Mouse (Mus musculus) induced T-regulatory cell, adult 2 months (primary cell): ENCODE results near the gene 2210011C24Rik.
"Not testable (repeated sequence)": the region's sequence is repeated elsewhere in the genome, so short reads cannot be mapped to it uniquely, and the experiment has no call there.

Experiments
- DNase-seq: peaks from one replicate; pipeline ENCODE4 v3.0.0-alpha.2; 2012; ENCODE audit warnings: low read depth

Gene 2210011C24Rik

DNA sequence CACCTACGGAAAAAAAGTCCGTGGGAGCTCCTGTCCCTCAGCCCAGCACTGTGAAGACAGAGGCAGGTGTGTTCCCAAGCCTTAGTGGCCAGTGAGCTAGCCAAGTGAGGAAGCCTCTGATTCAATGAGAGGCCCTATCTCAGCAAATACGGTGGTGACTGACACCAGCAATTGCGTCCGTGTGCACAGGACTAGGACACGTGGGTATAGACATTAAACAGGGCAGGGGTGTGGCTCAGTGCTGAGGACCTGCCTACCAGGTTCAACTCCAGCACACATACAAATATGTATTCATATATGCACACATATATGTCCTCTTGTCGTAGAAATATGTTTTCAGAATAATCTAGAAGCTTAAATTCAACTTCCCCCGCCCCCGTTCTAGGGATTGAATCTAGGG is 7.8 kb upstream of the 2210011C24Rik start:
- DNase-seq = no peak

DNA sequence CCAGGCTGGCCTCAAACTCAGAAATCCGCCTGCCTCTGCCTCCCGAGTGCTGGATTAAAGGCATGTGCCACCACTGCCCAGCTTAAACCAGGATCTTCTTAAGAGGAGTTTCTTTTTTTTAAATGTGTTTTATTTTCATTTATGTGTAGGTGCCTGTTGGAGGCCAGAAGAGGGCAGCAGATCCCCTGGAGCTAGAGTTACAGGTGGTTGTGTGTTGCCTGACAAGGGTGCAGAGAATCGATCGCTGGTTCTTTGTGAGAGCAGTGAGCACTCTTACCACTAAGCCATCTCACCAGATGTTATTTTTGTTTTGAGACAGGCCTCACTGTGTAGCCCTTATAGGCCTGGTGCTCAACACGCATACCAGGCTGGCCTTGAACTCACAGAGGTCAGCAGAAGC is 3.9 kb upstream of the 2210011C24Rik start:
- DNase-seq = no peak

DNA sequence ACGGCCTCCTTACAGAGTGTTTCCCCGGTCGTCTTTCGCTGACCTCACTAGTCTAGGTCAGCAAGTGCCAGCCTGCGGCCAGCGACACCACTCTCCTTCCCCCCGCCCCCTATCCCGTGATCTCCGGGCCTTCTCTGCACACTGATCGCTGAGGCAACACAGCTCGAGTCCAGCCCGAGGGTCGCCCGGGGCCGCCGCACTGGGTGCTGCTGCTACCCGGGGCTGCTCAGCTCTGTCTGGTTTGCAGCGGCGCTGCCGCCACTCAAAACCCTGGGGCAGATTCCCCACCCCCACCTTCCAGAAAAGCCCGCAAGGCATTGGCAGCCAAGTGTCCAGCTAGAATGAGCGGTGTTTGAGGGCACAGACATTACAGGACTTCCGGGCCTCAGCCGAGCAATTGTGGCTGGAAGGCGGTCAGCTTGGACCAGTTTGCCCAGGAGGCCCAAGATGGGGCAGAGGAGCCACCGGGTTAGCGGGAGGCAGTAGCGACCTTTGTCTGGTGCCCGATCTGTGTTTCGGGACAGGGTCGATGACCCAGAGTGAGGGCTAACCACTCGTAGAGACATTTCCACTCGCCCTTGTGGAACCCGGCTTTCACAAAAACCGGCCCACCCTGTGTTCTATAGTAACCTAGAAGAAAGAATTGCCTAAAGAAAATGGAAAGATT is 661 bp upstream of the 2210011C24Rik start:
- no peak for DNase-seq

DNA sequence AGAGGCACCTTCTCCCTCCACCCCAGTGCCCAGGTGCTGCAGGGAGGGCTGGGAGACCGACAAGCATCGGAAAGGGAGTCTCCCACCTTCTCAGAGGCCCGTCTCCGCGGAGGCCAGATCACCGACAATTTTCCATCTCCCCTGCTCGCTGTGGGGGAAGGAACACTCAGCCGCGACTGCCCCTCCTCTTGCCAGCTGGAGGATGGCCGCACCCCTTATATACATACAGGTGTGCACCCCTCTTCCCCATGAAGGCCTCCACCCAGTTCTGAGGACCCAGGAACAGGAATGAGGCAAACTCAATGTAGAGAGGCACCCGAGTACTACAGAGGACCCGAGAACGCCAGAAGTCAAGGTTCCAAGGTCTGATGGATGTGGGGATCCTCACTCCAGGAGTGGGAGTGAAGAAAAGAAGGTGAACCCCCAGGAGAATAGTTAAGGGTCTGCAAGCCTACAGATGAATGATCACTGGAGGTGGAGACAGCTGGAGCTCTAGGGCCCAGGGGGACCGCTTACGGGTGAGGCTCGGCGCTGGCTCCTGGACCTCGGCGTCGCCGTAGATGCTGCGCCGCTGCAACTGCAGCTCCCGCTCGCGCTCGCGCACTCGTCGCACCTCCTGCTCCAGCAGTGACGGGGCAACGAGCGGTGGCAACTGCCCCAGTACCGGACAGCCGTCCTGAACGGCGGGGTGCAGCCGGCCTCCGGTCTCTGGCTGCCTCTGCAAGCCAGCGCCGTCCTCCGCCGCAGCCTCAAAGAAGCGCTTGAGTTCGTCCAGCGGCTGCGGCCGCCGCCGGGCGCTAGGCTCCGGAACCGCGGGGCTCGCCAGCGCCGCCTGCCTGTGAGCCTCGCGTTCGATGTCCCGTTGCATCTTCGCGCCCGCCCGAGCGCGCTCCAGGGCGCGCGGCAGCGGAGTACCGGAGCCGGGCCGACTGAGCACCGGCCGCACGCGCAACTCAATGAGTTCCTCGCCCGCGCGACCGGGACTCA is 1.1 kb downstream of the 2210011C24Rik start:
- peak; percentile 87 for DNase-seq

DNA sequence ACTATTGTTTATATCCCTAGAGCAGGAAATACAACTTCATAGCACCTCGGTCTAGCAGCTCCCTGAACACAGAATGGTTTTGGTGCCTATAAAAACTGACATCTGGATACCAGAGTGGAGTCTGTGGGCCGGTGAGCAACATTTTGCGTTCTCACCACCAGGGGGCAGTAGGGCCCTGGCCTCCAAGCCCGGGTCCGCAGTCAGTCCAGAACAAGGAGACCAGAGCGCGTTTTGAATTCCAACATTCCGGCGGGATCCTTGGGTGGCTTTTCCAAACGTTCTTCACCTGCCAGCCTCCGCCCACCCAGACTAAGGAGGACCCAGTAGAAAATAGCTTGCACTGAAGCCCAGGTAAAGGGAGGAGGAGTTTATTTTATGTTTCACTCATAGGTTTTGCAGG is 2.1 kb downstream of the 2210011C24Rik start:
- DNase-seq = peak; percentile 88

DNA sequence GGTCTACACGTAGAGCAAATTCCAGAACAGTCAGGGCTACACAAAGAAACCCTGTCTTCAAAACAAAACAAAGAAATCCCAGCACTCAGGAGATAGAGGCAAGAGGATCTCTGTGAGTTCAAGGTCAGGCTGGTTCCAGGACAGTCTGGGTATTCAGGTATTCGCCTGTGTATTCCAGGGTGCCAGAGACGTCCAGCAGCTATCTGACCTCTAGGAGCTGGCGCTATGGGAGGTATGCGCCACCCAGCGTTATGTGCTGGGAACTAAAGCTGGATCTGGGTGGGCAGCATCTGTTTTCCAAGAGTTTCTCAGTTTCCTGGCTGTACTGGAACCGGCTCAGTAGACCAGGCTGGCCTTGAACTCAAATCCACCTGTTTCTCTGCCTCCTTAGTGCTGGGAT is 3.6 kb downstream of the 2210011C24Rik start:
- no peak for DNase-seq

DNA sequence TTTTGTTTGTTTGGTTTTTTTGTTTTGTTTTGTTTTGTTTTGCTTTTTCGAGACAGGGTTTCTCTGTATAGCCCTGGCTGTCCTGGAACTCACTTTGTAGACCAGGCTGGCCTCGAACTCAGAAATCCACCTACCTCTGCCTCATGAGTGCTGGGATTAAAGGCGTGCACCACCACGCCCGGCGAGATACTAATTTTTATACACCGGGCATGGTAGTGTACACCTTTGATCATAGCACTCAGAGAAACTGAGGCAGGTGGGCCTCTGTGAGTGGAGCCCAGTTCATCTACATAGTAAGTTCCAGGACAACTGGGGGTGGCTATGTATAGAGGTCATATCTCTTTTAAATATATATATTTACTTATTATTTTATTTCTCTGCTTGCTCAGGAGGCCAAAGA is 6.5 kb downstream of the 2210011C24Rik start:
- DNase-seq = not testable (repeated sequence)

DNA sequence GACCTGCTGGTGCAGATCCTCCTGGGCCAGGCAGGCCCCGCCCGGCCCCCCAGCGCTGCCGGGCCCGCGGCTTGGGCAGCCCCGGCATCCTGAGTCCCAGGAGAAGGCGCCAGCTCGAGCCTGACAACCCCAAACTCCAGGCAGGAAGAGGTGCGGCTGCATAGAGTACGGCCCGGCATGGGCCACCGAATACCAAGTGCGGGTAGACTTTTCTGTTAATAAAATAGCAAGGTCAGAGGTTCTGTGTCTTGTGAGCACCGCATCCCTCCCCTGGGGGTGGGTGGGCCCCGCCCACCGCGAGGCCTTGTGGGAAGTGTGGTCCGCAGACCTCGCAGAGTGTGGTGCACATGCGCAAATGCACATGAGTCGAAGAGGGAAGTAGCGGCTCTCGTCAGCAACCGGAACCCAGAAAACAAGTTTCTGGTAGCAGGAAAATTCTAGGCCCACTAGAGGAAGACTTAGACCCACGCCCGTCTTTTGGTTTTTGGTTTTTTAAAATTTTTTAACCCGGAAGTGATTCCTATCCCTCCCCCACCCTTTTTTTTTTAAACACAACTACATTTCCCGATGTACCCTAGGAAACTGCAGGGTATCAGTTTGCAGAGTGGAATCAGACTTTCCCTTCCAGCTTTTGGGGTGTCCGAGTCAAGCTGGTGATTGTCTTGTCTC is 7.3 kb downstream of the 2210011C24Rik start:
- peak; percentile 98 for DNase-seq

DNA sequence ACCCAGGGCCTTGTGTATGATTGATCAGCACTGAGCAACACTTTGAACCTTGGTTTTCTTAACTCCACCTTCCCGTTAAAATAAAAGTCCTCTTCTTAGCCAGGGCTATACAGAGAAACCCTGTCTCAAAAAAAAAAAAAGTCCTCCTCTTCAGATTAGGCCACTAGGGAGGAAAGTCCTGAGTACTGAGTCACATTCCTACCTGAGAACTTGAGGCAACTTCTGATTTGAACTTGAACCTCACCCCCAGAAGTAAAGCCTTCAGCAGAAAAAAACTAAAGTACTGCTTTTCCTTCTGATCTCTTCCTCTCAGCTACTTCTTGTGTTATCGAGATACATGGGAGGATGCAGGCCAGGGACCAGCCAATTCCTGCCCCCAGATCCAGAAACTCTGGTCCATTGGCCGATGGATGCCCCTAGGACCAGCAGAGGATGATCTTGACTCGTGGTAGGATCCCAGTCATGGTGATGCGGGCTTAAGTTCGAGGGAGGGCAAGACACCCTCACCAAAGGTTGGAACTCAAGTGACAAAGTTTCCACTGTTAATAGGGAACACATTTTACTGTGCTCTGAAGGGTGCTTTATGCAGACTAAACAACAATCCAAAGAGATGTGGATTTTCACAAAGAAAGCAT is 8.2 kb downstream of the 2210011C24Rik start:
- DNase-seq = no peak

DNA sequence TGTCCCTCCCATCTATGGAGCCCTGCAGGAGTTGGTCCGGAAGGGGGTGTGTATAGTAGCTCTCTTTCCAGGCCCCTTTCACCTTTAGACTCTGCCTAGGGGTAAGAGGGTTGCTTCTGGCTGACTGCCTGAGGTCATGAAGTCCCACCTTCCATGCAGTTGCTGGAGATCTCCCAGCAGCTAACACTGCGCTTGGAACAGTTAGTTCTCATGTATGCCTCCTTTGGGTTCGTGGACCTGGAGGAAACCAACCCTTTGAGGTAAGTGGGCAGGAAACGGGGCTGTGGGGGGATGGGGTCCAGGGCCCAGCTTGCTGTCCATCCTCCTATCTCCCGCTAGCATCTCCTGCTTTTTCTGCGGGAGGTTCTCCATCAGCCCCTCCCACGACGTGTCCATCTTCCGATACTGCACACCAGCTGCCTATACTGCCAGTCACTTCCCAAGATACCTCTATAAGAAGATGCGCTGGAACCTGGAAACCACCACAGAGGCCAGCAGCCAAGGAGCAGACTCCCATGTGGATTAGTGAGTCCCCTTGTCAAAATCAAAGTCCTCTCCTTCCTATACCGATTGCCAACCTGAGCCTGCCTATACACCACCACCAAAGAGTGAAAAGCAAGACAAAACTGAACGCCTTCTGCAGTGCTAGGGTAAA is 8.9 kb downstream of the 2210011C24Rik start:
- DNase-seq = no peak

DNA sequence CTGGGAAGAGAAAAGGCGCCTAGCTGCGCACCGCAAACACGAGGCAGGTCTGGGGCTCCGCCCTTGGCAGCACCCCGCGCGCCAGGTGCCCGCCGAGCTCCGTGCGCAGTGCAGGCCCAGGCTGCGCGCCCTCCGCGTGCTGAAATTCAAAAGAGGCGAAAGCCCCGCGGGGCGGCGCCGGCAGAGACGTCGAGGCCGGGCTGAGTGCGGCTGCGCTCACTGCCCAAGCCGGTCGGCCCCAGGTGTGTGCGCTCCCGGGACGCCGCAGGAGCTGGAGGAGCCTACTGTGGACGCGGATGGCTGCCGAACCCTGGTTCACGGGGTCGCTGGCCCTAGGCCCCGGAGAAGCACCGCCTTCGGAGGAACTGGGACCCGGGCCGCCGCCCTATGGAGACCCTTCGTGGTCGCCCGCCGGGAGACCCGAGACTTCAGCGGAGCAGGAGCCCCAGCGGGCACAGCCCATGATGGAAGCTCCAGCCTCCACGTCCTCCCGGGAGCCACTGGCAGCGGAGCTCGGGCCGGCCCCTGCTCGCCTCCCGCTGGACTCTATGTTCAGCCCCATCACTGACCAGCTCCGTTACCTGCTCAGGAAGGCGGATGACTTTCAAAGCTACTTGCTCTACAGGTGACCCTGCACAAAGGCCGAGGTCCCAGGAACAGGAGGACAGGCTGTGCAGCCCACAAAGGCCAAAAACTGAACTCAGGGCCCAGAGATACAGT is 10.5 kb downstream of the 2210011C24Rik start, which contains the start of gene 1700067K01Rik:
TSS of gene 1700067K01Rik (plus strand) at position 222 of the 720 bp plus-strand sequence.
- DNase-seq = no peak

DNA sequence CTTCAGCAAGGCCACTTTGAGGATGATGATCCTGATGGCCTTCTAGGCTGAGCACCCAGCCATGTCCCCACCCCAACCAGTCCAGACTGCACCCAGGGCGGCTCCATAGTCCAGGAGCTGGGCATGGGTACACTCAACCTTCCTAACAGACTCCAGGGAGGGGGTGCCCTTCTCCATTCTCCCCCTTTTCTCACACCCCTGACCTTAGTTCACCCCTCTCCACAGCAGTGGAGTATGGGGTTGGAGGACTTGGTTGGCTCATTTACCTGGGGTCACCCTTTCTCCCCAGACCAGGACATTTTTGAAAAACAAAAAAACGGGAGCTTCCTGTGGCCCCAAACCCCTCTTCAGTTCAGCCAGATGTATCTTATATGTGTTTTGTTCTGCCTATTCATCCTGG is 12.1 kb downstream of the 2210011C24Rik start:
- no peak for DNase-seq

DNA sequence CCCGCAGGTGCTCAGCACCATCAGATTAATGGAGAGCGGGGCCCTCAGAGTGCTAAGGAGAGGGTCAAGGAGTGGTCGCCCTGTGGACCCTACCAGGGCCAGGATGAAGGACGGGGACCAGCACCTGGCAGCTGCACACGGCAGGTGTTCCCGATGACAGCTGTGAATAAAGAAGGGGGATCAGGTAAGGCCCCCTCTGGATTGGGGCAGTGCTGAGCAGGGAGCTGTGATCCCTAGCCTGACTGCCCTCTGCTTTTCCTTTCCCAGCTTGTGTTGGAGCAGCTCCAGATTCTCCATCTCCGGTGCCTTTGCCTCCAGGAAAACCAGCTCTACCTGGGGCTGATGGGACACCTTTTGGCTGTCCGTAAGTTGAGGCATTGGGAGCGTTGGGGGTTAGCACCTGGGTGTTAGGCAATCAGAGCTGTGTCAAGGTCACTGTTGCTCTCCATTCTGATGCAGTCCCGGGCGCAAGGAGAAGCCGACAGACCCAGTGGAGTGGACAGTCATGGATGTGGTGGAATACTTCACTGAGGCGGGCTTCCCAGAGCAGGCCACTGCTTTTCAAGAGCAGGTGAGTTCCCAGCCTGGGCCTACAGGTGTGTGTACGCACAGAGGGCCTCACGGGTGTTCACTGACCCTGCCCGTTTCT is 12.8 kb downstream of the 2210011C24Rik start:
- no peak for DNase-seq

DNA sequence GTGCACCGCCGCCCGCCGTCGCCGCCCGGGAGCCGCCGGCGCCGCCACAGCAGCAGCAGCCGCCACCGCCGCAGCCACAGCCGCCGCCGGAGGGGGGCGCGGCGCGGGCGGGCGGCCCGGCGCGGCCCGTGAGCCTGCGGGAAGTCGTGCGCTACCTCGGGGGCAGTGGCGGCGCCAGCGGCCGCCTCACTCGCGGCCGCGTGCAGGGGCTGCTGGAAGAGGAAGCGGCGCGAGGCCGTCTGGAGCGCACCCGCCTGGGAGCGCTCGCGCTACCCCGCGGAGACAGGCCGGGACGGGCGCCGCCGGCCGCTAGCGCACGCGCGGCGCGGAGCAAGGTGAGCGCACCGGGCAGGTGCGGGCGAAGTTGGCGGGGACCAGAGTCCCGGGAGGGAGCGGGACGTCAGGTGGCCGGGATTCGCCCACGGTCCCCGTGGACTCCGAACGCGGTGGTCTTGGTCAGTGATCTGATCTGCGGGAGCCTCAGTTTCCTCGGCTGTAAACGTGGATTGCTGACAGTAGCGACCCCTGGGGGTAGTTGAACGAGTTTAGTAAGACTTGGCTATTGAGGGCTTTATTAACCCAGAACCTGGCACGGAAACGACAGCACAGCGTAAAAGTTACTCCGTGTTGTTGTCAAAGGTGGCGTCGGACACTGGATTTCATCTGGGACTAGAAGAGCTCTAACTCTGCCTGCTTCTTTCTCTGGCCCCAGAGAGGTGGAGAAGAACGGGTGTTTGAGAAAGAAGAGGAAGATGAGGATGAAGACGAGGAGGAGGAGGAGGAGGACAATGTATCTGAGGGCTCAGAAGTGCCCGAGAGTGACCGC is 13.5 kb downstream of the 2210011C24Rik start:
- peak; percentile 87 for DNase-seq

DNA sequence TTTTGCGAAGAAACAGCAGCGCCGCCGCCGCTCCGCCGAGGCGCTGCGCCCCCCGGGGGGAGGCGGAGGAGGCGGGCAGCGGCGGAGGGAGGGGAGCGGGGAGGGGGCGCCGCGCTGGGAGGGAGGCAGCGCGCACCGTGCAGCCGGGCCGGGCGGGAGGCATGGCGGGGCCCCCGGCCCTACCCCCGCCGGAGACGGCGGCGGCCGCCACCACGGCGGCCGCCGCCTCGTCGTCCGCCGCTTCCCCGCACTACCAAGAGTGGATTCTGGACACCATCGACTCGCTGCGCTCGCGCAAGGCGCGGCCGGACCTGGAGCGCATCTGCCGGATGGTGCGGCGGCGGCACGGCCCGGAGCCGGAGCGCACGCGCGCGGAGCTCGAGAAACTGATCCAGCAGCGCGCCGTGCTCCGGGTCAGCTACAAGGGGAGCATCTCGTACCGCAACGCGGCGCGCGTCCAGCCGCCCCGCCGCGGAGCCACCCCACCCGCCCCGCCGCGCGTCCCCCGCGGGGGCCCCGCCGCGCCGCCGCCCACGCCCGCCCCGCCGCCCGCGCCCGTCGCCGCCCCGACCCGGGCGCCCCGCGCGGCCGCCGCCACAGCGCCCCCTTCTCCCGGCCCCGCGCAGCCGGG is 14.3 kb downstream of the 2210011C24Rik start, which contains the start of gene Samd1:
TSS of gene Samd1 (plus strand) at position 162 of the 631 bp plus-strand sequence.
- DNase-seq = peak; percentile 66

DNA sequence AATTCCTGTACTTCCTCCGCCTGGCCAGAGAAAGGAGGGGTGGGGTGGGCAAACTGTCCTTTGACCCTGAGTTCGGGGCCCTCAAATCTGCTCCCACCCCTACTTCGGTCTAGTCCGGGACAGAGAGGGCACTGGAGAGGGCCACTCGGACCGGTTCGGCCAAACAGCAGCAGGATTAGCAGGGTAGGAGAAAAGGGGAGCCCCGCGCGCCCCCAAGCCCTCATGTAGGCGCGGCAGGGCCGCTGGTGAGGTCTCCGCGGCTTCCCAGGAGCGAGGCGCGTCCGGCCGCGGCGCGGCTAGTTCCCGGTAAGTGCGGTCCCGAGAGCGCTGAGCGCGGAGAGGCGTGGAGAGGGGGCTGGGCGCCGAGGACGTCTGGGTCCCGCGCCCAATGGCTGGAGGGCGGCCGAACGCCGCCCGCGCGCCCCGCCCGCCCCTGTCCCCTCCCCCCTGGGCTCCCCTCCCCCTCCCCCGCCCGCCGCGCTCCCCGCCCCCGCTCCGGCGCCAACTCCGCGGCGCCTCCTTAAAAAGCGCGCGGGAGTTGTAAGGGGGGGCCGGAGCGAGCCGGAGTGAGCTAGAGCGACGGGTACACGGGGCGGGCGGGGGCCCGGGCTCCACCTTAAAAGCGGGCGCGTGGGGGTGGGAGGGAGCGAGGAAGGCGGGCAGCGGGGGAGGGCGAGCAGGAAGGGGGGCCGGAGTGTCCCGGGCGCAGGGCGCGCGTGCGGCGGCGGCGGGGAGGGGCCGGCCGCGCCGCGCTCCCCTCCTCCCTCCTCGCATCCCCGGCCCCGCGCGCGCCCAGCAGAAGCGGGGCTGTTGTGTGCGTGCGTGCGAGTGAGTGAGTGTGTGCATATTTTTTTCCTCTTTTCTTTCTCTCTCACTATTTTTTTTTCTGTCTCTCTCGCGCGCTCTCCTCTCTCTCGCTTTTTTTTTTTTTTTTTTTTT is 15.1 kb downstream of the 2210011C24Rik start:
- DNase-seq = peak; percentile 80

DNA sequence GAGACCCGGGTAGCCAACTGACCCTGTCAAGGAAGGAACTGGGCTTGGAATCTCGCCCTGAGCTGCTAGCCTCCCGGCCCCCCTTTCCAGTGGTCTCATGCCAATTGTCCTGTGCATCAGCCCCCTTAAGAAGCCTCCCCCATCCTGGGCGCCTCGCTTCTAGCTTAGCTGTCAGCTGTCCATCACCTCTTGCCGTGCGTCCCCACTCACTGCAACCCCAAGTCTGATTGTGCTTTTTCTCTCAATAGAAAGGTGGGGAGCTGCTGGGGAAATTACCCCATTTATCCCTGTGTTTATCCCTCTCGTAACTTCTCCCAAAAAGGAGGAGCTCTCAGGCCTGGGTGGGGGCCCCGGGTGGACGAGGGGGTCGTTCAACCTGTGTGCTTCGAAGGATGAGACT is 16.0 kb downstream of the 2210011C24Rik start:
- no peak for DNase-seq

DNA sequence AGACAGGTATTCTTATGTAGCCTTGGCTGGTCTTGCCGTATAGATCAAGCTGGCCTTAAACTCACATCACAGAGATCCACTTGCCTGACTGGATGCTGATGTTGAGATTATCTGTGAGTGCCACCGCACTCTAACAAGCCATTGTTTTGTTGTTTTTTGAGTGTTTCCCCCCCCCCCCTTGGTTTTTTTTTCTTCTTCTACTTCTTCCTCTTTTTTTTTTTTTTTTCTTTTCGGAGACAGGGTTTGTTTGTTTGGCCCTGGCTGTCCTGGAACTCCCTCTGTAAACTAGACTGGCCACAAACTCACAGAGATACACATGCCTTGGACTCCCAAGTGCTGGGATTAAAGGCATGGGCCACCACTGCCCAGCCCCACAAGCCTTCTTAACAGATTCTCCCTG is 17.9 kb downstream of the 2210011C24Rik start:
- DNase-seq = no peak
